Mouse (Mus musculus) kidney, adult 8-10 months (tissue): ENCODE data around the gene Sgf29.

ENCODE experiments used
- DNase-seq, 2 experiments: peaks; one replicate each; pipeline ENCODE4 v3.0.0; 2022

The Sgf29 gene

GRCm38 (mm10) chr7:126642545-126643243, 6.4 kb upstream of the Sgf29 start:
- DNase-seq, result no peak

GRCm38 (mm10) chr7:126643244-126643617, 5.9 kb upstream of the Sgf29 start:
- DNase-seq, result peak in 1 of 2 experiments; percentile 49

GRCm38 (mm10) chr7:126644345-126644744, 4.8 kb upstream of the Sgf29 start:
- no peak for DNase-seq

GRCm38 (mm10) chr7:126644914-126645313, 4.2 kb upstream of the Sgf29 start:
- DNase-seq, result no peak

GRCm38 (mm10) chr7:126645708-126646107, 3.4 kb upstream of the Sgf29 start:
- peak in 1 of 2 experiments; percentile 40 for DNase-seq

- no peak for DNase-seq
These were observed 623 bp upstream of the Sgf29 start for GRCm38 (mm10) chr7:126648486-126648885.

- DNase-seq, result no peak
These were observed 1.7 kb downstream of the Sgf29 start for GRCm38 (mm10) chr7:126650852-126651251.

- no peak for DNase-seq
These were observed 4.9 kb downstream of the Sgf29 start for GRCm38 (mm10) chr7:126653991-126654390.

GRCm38 (mm10) chr7:126655695-126656094, 6.6 kb downstream of the Sgf29 start:
- no peak for DNase-seq

GRCm38 (mm10) chr7:126657522-126657921, 8.4 kb downstream of the Sgf29 start:
- no peak for DNase-seq

GRCm38 (mm10) chr7:126659771-126660170, 10.7 kb downstream of the Sgf29 start:
- DNase-seq, result no peak

- no peak for DNase-seq
These were observed 14.5 kb downstream of the Sgf29 start for GRCm38 (mm10) chr7:126663646-126664045.

GRCm38 (mm10) chr7:126665269-126665668, 16.2 kb downstream of the Sgf29 start:
- peak in 1 of 2 experiments; percentile 56 for DNase-seq

GRCm38 (mm10) chr7:126667495-126668090, 18.5 kb downstream of the Sgf29 start:
- no peak for DNase-seq

- no peak for DNase-seq
These were observed 19.3 kb downstream of the Sgf29 start for GRCm38 (mm10) chr7:126668452-126668851.

GRCm38 (mm10) chr7:126670152-126670551, 21.0 kb downstream of the Sgf29 start:
- DNase-seq, result no peak

GRCm38 (mm10) chr7:126672111-126672510, 23.0 kb downstream of the Sgf29 start:
- no peak for DNase-seq

- DNase-seq, result no peak
These were observed 26.0 kb downstream of the Sgf29 start for GRCm38 (mm10) chr7:126675104-126675503.

GRCm38 (mm10) chr7:126676207-126676606, 27.1 kb downstream of the Sgf29 start, which contains the start of gene Sult1a1:
Gene Sult1a1, minus strand, starts transcription at chr7:126676432.
- peak; percentile 78 to 84 for DNase-seq

GRCm38 (mm10) chr7:126676631-126677220, 27.6 kb downstream of the Sgf29 start:
- no peak for DNase-seq

- peak; percentile 52 to 68 for DNase-seq
These were observed 29.6 kb downstream of the Sgf29 start for GRCm38 (mm10) chr7:126678545-126679341.

- no peak for DNase-seq
These were observed 30.6 kb downstream of the Sgf29 start for GRCm38 (mm10) chr7:126679683-126680082.

GRCm38 (mm10) chr7:126681221-126681620, 32.1 kb downstream of the Sgf29 start:
- peak; percentile 75 to 78 for DNase-seq
